Mouse (Mus musculus): ENCODE data around the gene Mgat5.
A peak's percentile ranks its signal among the peaks of the same experiment; 100 is the strongest.

Gene Mgat5

GRCm38 (mm10) chr1:127306024-127306771 lies 101.4 kb downstream of the Mgat5 start:
- no peak for DNase-seq (ENCODE audit: low spot score in 2 of 2)

GRCm38 (mm10) chr1:127307361-127307760 lies 102.5 kb downstream of the Mgat5 start:
- DNase-seq (ENCODE audit: low spot score in 2 of 2), result no peak

- DNase-seq (ENCODE audit: low spot score in 2 of 2), result no peak
These were observed 103.5 kb downstream of the Mgat5 start for GRCm38 (mm10) chr1:127308207-127308725.

GRCm38 (mm10) chr1:127308989-127309701 lies 104.3 kb downstream of the Mgat5 start:
- DNase-seq (ENCODE audit: low spot score in 2 of 2), result no peak

GRCm38 (mm10) chr1:127310011-127310410 lies 105.2 kb downstream of the Mgat5 start:
- no peak for DNase-seq (ENCODE audit: low spot score in 2 of 2)

GRCm38 (mm10) chr1:127310703-127311102 lies 105.9 kb downstream of the Mgat5 start:
- DNase-seq (ENCODE audit: low spot score in 2 of 2), result no peak

GRCm38 (mm10) chr1:127313652-127314350 lies 109.0 kb downstream of the Mgat5 start:
- no peak for DNase-seq (ENCODE audit: low spot score in 2 of 2)

GRCm38 (mm10) chr1:127315763-127316627 lies 111.2 kb downstream of the Mgat5 start:
- DNase-seq (ENCODE audit: low spot score in 2 of 2), result no peak

GRCm38 (mm10) chr1:127316651-127317050 lies 111.8 kb downstream of the Mgat5 start:
- DNase-seq (ENCODE audit: low spot score in 2 of 2), result no peak

- DNase-seq (ENCODE audit: low spot score in 2 of 2), result no peak
These were observed 112.7 kb downstream of the Mgat5 start for GRCm38 (mm10) chr1:127317541-127317940.

- no peak for DNase-seq (ENCODE audit: low spot score in 2 of 2)
These were observed 113.7 kb downstream of the Mgat5 start for GRCm38 (mm10) chr1:127318486-127318885.

GRCm38 (mm10) chr1:127319768-127320167 lies 115.0 kb downstream of the Mgat5 start:
- DNase-seq (ENCODE audit: low spot score in 2 of 2), result no peak

- no peak for DNase-seq (ENCODE audit: low spot score in 2 of 2)
These were observed 116.1 kb downstream of the Mgat5 start for GRCm38 (mm10) chr1:127320956-127321355.

GRCm38 (mm10) chr1:127321638-127322037 lies 116.8 kb downstream of the Mgat5 start:
- no peak for DNase-seq (ENCODE audit: low spot score in 2 of 2)

- no peak for DNase-seq (ENCODE audit: low spot score in 2 of 2)
These were observed 117.5 kb downstream of the Mgat5 start for GRCm38 (mm10) chr1:127322169-127322805.

- no peak for DNase-seq (ENCODE audit: low spot score in 2 of 2)
These were observed 120.9 kb downstream of the Mgat5 start for GRCm38 (mm10) chr1:127325601-127326198.

GRCm38 (mm10) chr1:127327773-127328172 lies 123.0 kb downstream of the Mgat5 start:
- no peak for DNase-seq (ENCODE audit: low spot score in 2 of 2)

GRCm38 (mm10) chr1:127328354-127328875 lies 123.6 kb downstream of the Mgat5 start:
- no peak for DNase-seq (ENCODE audit: low spot score in 2 of 2)

- peak; percentile 31 to 51 for DNase-seq (ENCODE audit: low spot score in 2 of 2)
These were observed 125.0 kb downstream of the Mgat5 start for GRCm38 (mm10) chr1:127329810-127330209.

- DNase-seq (ENCODE audit: low spot score in 2 of 2), result no peak
These were observed 132.9 kb downstream of the Mgat5 start for GRCm38 (mm10) chr1:127337740-127338139.

Measured in frontal cortex, postnatal 36 days (tissue).